Mouse (Mus musculus) central nervous system, embryonic 18 days (tissue): Measurements from ENCODE around the gene Gm20816. TPM values are rescaled to one million over a fixed set of nuclear protein-coding genes. Genes with fewer than 3 reads are reported as not detected.

Source experiments
- polyA plus RNA-seq: library from polyadenylated mRNA; depleted of rRNA; stranded (reverse); fragments of >200 nt; gene quantifications from 2 replicates; pipeline ENCODE4 v1.2.3, GENCODE M21; 2012; rRNA removed

Gm20816 gene
- not detected in 2 replicates for polyA plus RNA-seq

GRCm38 (mm10) chrY:68537655-68538054 is at the start of gene Gm20816:
TSS of gene Gm20816 (plus strand) at chrY:68537955.

Other genes starting within 250 kb of the Gm20816 start
- not detected in 2 replicates for gene Gm20937, start 243.1 kb upstream of the Gm20816 start, polyA plus RNA-seq